Comparison of ENCODE assay signal across 17 mouse cellular contexts in genomic region chrX:10896193-10896955, GRCm38 (mm10).
"Had no signal": no experiment of that assay in that cellular context is flagged by ENCODE, and none has a peak within 500 bp of the region (broad histone marks: within the 10 kb centered on the region; RNA-seq: fewer than 3 reads in every experiment).

No protein-coding gene starts in this region.

- H3K27me3 ChIP-seq: liver, embryonic 13.5 days; liver, embryonic 15.5 days; midbrain, embryonic 13.5 days; midbrain, embryonic 15.5 days; neural tube, embryonic 12.5 days; stomach, embryonic 15.5 days had no signal

- H3K27ac ChIP-seq: liver, embryonic 13.5 days; liver, embryonic 15.5 days; macrophage; midbrain, embryonic 13.5 days; midbrain, embryonic 15.5 days; neural tube, embryonic 12.5 days; stomach, embryonic 15.5 days; stomach, postnatal 0 days had no signal

- H3K4me3 ChIP-seq: liver, embryonic 13.5 days; liver, embryonic 15.5 days; megakaryocyte, embryonic 14.5 days; midbrain, embryonic 13.5 days; midbrain, embryonic 15.5 days; neural tube, embryonic 12.5 days; stomach, embryonic 15.5 days had no signal

- H3K9ac ChIP-seq: liver, embryonic 13.5 days; liver, embryonic 15.5 days; liver, postnatal 0 days; midbrain, embryonic 13.5 days; midbrain, embryonic 15.5 days; neural tube, embryonic 12.5 days; stomach, embryonic 15.5 days had no signal

- H3K4me2 ChIP-seq: liver, embryonic 11.5 days; liver, embryonic 13.5 days; liver, embryonic 15.5 days; midbrain, embryonic 11.5 days; midbrain, embryonic 13.5 days; midbrain, embryonic 15.5 days; neural tube, embryonic 12.5 days; stomach, embryonic 15.5 days had no signal

- DNase-seq: liver; liver, embryonic 13.5 days; liver, postnatal 0 days; right cerebral cortex, postnatal 14 days; thymus, adult 2 months; thymus, postnatal 25 days; thymus, postnatal 4 days had no signal

- H3K9me3 ChIP-seq: liver, embryonic 13.5 days; liver, embryonic 15.5 days; megakaryocyte, embryonic 14.5 days; midbrain, embryonic 13.5 days; midbrain, embryonic 15.5 days; neural tube, embryonic 12.5 days; stomach, embryonic 15.5 days had no signal

- ATAC-seq: liver, postnatal 0 days; midbrain, embryonic 13.5 days; midbrain, embryonic 15.5 days had no signal

- H3K36me3 ChIP-seq: liver, embryonic 13.5 days; liver, embryonic 15.5 days; midbrain, embryonic 13.5 days; midbrain, embryonic 15.5 days; neural tube, embryonic 12.5 days; stomach, embryonic 15.5 days had no signal

- H3K4me1 ChIP-seq: liver, embryonic 13.5 days; liver, embryonic 15.5 days; megakaryocyte, embryonic 14.5 days; midbrain, embryonic 13.5 days; midbrain, embryonic 15.5 days; neural tube, embryonic 12.5 days; stomach, embryonic 15.5 days had no signal
